Mouse (Mus musculus) embryonic facial prominence, embryonic 11.5 days (tissue): Measurements from ENCODE around the gene Bmp2k. TPM values are rescaled to one million over a fixed set of nuclear protein-coding genes. Genes with fewer than 3 reads are reported as not detected.

Experiments used
- ATAC-seq: fragments of 200-750 bp; cut with Nextera tagmentation; replicated peaks from 2 replicates; pipeline ENCODE4 v1.8.0; 2017; ENCODE audit warnings: low read depth; ENCODE audit not compliant: insufficient number of reproducible peaks, low FRiP score, low TSS enrichment
- DNase-seq: peaks from one replicate; pipeline ENCODE4 v3.0.0-alpha.2; 2015; ENCODE audit warnings: low spot score
- H3K27ac ChIP-seq: fragments of 300-500 bp; sonication (generic); replicated peaks from 2 replicates; pipeline ENCODE4 v1.5.1; 2014; ENCODE audit warnings: mild to moderate bottlenecking, low read depth, low read length, control low read depth
- H3K27me3 ChIP-seq: fragments of 300-500 bp; sonication (generic); 2 replicates; pipeline ENCODE4 v1.6.1; 2014; ENCODE audit warnings: mild to moderate bottlenecking, low read length, moderate library complexity, mixed read lengths; ENCODE audit not compliant: control insufficient read depth, insufficient read depth
- H3K36me3 ChIP-seq: fragments of 300-500 bp; sonication (generic); replicated peaks from 2 replicates; pipeline ENCODE4 v1.6.1; 2014; ENCODE audit warnings: low read depth, mild to moderate bottlenecking, low read length, moderate library complexity, mixed read lengths; ENCODE audit not compliant: control insufficient read depth, insufficient read depth
- H3K4me1 ChIP-seq: fragments of 300-500 bp; sonication (generic); 2 replicates; pipeline ENCODE4 v1.6.1; 2014; ENCODE audit warnings: low read length, mixed read lengths; ENCODE audit not compliant: control insufficient read depth, insufficient read depth
- H3K4me2 ChIP-seq: fragments of 300-500 bp; sonication (generic); 2 replicates; pipeline ENCODE4 v1.6.1; 2014; ENCODE audit warnings: low read depth, mild to moderate bottlenecking, control low read depth, low read length, moderate library complexity
- H3K4me3 ChIP-seq: fragments of 300-500 bp; sonication (generic); 2 replicates; pipeline ENCODE4 v1.5.1; 2014; ENCODE audit warnings: low read depth, low read length, control low read depth
- H3K9ac ChIP-seq: fragments of 300-500 bp; sonication (generic); replicated peaks from 2 replicates; pipeline ENCODE4 v1.6.1; 2014; ENCODE audit warnings: mild to moderate bottlenecking, control low read depth, low read length
- H3K9me3 ChIP-seq: fragments of 300-500 bp; sonication (generic); replicated peaks from 2 replicates; pipeline ENCODE4 v1.6.1; 2016; ENCODE audit warnings: mild to moderate bottlenecking, low read length, inconsistent platforms, mixed read lengths; ENCODE audit not compliant: control insufficient read depth
- WGBS: fragments of 180-500 bp; shearing (Covaris S2); extraction: QIAGEN DNeasy Blood & Tissue Kit; methylation state at CpG from one replicate; pipeline ENCODE4 v1.1.7; 2014; 5-methylcytosine and 5-hydroxymethylcytosine counted together
- polyA plus RNA-seq: library from polyadenylated mRNA; unstranded; fragments of >200 nt; fragmentation: Nextera tagmentation; extraction: Ambion mirVana; gene quantifications from 2 replicates; pipeline ENCODE4 v1.2.1, GENCODE M21; 2014

Bmp2k gene
- polyA plus RNA-seq, 1 experiment from 2014 or later: 11.1 TPM

- no peaks in the 10 kb centered on the region for H3K27me3 ChIP-seq
- ATAC-seq: no peak
- 89% methylated on average over 10 of the region's 10 CpGs for WGBS
- H3K27ac ChIP-seq: no peak overlapping the region
- H3K4me2 ChIP-seq: no peak overlapping the region
- no peak overlapping the region for H3K9ac ChIP-seq
- no peak overlapping the region for H3K4me3 ChIP-seq
- H3K4me1 ChIP-seq: peaks cover 4% of the 10 kb centered on the region; the same call in 1 of the 2 replicates
- H3K9me3 ChIP-seq: no peaks in the 10 kb centered on the region
- H3K36me3 ChIP-seq: no peaks in the 10 kb centered on the region
- DNase-seq: no peak
Observed at GRCm38 (mm10) chr5:97001153-97001552, 3.7 kb downstream of the Bmp2k start.

GRCm38 (mm10) chr5:97001571-97001970, 4.1 kb downstream of the Bmp2k start:
- H3K36me3 ChIP-seq: no peaks in the 10 kb centered on the region
- H3K27ac ChIP-seq: no peak overlapping the region
- 90% methylated on average over 5 of the region's 5 CpGs for WGBS
- no peak overlapping the region for H3K4me3 ChIP-seq
- H3K27me3 ChIP-seq: no peaks in the 10 kb centered on the region
- H3K4me2 ChIP-seq: no peak overlapping the region
- no peaks in the 10 kb centered on the region for H3K9me3 ChIP-seq
- peaks cover under 1% of the 10 kb centered on the region; the same call in 1 of the 2 replicates for H3K4me1 ChIP-seq
- H3K9ac ChIP-seq: no peak overlapping the region
- ATAC-seq (no peak), DNase-seq (no peak)

GRCm38 (mm10) chr5:97002336-97002735, 4.8 kb downstream of the Bmp2k start:
- Histone ChIP-seq H3K9ac (no peak overlapping the region), H3K4me1 (no peaks in the 10 kb centered on the region), H3K9me3 (no peaks in the 10 kb centered on the region), H3K27me3 (no peaks in the 10 kb centered on the region), H3K36me3 (no peaks in the 10 kb centered on the region), H3K4me3 (no peak overlapping the region), H3K27ac (no peak overlapping the region), H3K4me2 (no peak overlapping the region)
- ATAC-seq (no peak), DNase-seq (no peak)
- 85% methylated on average over 5 of the region's 5 CpGs for WGBS

- Histone ChIP-seq H3K27me3 (no peaks in the 10 kb centered on the region), H3K36me3 (no peaks in the 10 kb centered on the region), H3K9me3 (no peaks in the 10 kb centered on the region), H3K4me2 (no peak overlapping the region), H3K27ac (no peak overlapping the region), H3K4me3 (no peak overlapping the region), H3K4me1 (no peaks in the 10 kb centered on the region), H3K9ac (no peak overlapping the region)
- no peak for DNase-seq
- 84% methylated on average over 7 of the region's 7 CpGs for WGBS
- no peak for ATAC-seq
Observed at GRCm38 (mm10) chr5:97002937-97003336, 5.4 kb downstream of the Bmp2k start.

- no peaks in the 10 kb centered on the region for H3K9me3 ChIP-seq
- 78% methylated on average over 23 of the region's 23 CpGs for WGBS
- ATAC-seq (no peak), DNase-seq (no peak)
- H3K9ac ChIP-seq: no peak overlapping the region
- H3K27ac ChIP-seq: no peak overlapping the region
- H3K4me1 ChIP-seq: no peaks in the 10 kb centered on the region
- H3K36me3 ChIP-seq: no peaks in the 10 kb centered on the region
- no peak overlapping the region for H3K4me3 ChIP-seq
- no peak overlapping the region for H3K4me2 ChIP-seq
- no peaks in the 10 kb centered on the region for H3K27me3 ChIP-seq
Observed at GRCm38 (mm10) chr5:97004178-97005030, 6.9 kb downstream of the Bmp2k start.

- no peak overlapping the region for H3K27ac ChIP-seq
- no peak overlapping the region for H3K4me3 ChIP-seq
- no peaks in the 10 kb centered on the region for H3K4me1 ChIP-seq
- no peak overlapping the region for H3K4me2 ChIP-seq
- no peaks in the 10 kb centered on the region for H3K9me3 ChIP-seq
- H3K27me3 ChIP-seq: no peaks in the 10 kb centered on the region
- DNase-seq (no peak), ATAC-seq (no peak)
- H3K36me3 ChIP-seq: no peaks in the 10 kb centered on the region
- 82% methylated on average over 2 of the region's 2 CpGs for WGBS
- no peak overlapping the region for H3K9ac ChIP-seq
Observed at GRCm38 (mm10) chr5:97005891-97006290, 8.4 kb downstream of the Bmp2k start.

- 89% methylated on average over 3 of the region's 3 CpGs for WGBS
- no peak overlapping the region for H3K27ac ChIP-seq
- DNase-seq: no peak
- no peaks in the 10 kb centered on the region for H3K4me1 ChIP-seq
- H3K36me3 ChIP-seq: no peaks in the 10 kb centered on the region
- H3K4me3 ChIP-seq: no peak overlapping the region
- no peak overlapping the region for H3K4me2 ChIP-seq
- no peaks in the 10 kb centered on the region for H3K9me3 ChIP-seq
- no peak for ATAC-seq
- no peak overlapping the region for H3K9ac ChIP-seq
- H3K27me3 ChIP-seq: no peaks in the 10 kb centered on the region
Observed at GRCm38 (mm10) chr5:97006929-97007328, 9.4 kb downstream of the Bmp2k start.

GRCm38 (mm10) chr5:97007496-97007895, 10.0 kb downstream of the Bmp2k start:
- Histone ChIP-seq H3K4me2 (no peak overlapping the region), H3K4me1 (no peaks in the 10 kb centered on the region)
- WGBS: 91% methylated on average over 3 of the region's 3 CpGs

More at GRCm38 (mm10) chr5:97007496-97007895, 10.0 kb downstream of the Bmp2k start:
- DNase-seq (no peak), ATAC-seq (no peak)
- Histone ChIP-seq H3K27me3 (no peaks in the 10 kb centered on the region), H3K9me3 (no peaks in the 10 kb centered on the region), H3K4me3 (no peak overlapping the region), H3K9ac (no peak overlapping the region), H3K36me3 (no peaks in the 10 kb centered on the region), H3K27ac (no peak overlapping the region)
